Mouse (Mus musculus) ES-Bruce4 (cell line): ENCODE measurements around the gene Pfkl.

Experiments used
- CTCF ChIP-seq: IDR thresholded peaks from one replicate; pipeline ENCODE4 v1.8.1; 2011; ENCODE audit warnings: low read depth, low read length
- POLR2A ChIP-seq: IDR thresholded peaks from one replicate; pipeline ENCODE4 v1.8.1; 2011; ENCODE audit warnings: low read length; ENCODE audit not compliant: insufficient read depth

GRCm38 (mm10) chr10:78042697-78043405 lies 33.0 kb upstream of the Pfkl start:
- TF ChIP-seq CTCF (no peak), POLR2A (no peak)
